Mouse (Mus musculus) kidney, adult 2 months (tissue): Measurements from ENCODE around the gene Elovl5.

Experiments
- CTCF ChIP-seq: fragments of 200-500 bp; conservative IDR thresholded peaks from 2 replicates; pipeline ENCODE4 v1.5.1; 2011; ENCODE audit warnings: low read depth, mild to moderate bottlenecking, control low read depth, low read length, moderate library complexity, mixed read lengths; ENCODE audit not compliant: insufficient read depth, insufficient read length
- POLR2A ChIP-seq: fragments of 200-500 bp; IDR thresholded peaks from one replicate; pipeline ENCODE4 v1.6.1; 2011; ENCODE audit warnings: low read depth, low read length, control low read depth

GRCm38 (mm10) chr9:78013813-78014212 lies 96.6 kb downstream of the Elovl5 start:
- peak; percentile 60 for TF ChIP-seq CTCF
- TF ChIP-seq POLR2A: no peak
